Mouse (Mus musculus): Measurements from ENCODE around the gene Esam.

- TF ChIP-seq POLR2A (IDR thresholded peaks at IDR 0.05; ENCODE audit: low read depth, low read length) (no peak), CTCF (IDR thresholded peaks at IDR 0.05; ENCODE audit: extremely low read depth, insufficient read length, insufficient replicate concordance, low read depth, low read length) (no peak)
These were observed 39.8 kb upstream of the Esam start for GRCm38 (mm10) chr9:37488041-37488440.
